Comparison of ENCODE assay signal across 8 mouse cellular contexts in genomic region chr11:75513336-75513735, GRCm38 (mm10). TPM values are rescaled to one million over a fixed set of nuclear protein-coding genes. Genes with fewer than 3 reads are reported as not detected.
A peak's percentile ranks its signal among the peaks of the same experiment; 100 is the strongest.
DNase-seq lines count a peak whose midpoint lies in the region; ATAC-seq and TF ChIP-seq lines count a peak whose summit lies in the region.

TSS of gene Scarf1 (plus strand) at chr11:75513540.

- ATAC-seq in midbrain, embryonic 12.5 days (ENCODE audit: low FRiP score, low read depth), result no peak
- ATAC-seq in midbrain, embryonic 15.5 days (replicated peaks), result no peak
- ATAC-seq in heart, postnatal 0 days (ENCODE audit: insufficient read depth, low read depth), result no peak
- no peak for ATAC-seq in neural tube, embryonic 13.5 days (ENCODE audit: low read depth)
- ATAC-seq in forebrain, embryonic 13.5 days, result no peak

- no peak for TF ChIP-seq EP300 in heart, postnatal 0 days (IDR thresholded peaks at IDR 0.05; ENCODE audit: low read depth)

- 0 out of 2 replicates have a peak within 1 kb of the TSS, but pooled peaks have one; percentile 20 for H3K9ac ChIP-seq in midbrain, embryonic 12.5 days (replicated peaks)
- no peak within 1 kb of the TSS for H3K9ac ChIP-seq in midbrain, embryonic 15.5 days
- H3K9ac ChIP-seq in heart, postnatal 0 days (replicated peaks; ENCODE audit: low read depth, low read length), result peak within 1 kb of the TSS; percentile 47
- peak within 1 kb of the TSS; percentile 9; the same call in 1 of the 2 replicates for H3K9ac ChIP-seq in neural tube, embryonic 13.5 days
- no peak within 1 kb of the TSS for H3K9ac ChIP-seq in forebrain, embryonic 13.5 days

- H3K4me2 ChIP-seq in midbrain, embryonic 12.5 days (replicated peaks), result no peak within 1 kb of the TSS
- H3K4me2 ChIP-seq in midbrain, embryonic 15.5 days, result no peak within 1 kb of the TSS
- H3K4me2 ChIP-seq in heart, postnatal 0 days (ENCODE audit: low read depth, low read length), result peak within 1 kb of the TSS; percentile 56
- peak within 1 kb of the TSS; percentile 24 for H3K4me2 ChIP-seq in neural tube, embryonic 13.5 days
- H3K4me2 ChIP-seq in forebrain, embryonic 13.5 days, result no peak within 1 kb of the TSS

- peaks cover 14% of the 10 kb centered on the region for H3K36me3 ChIP-seq in midbrain, embryonic 12.5 days
- H3K36me3 ChIP-seq in midbrain, embryonic 15.5 days (replicated peaks), result peaks cover 15% of the 10 kb centered on the region
- peaks cover 52% of the 10 kb centered on the region for H3K36me3 ChIP-seq in heart, postnatal 0 days (replicated peaks; ENCODE audit: control insufficient read depth, insufficient read depth, low read length)
- H3K36me3 ChIP-seq in neural tube, embryonic 13.5 days, result peaks cover 23% of the 10 kb centered on the region
- peaks cover 23% of the 10 kb centered on the region for H3K36me3 ChIP-seq in forebrain, embryonic 13.5 days (ENCODE audit: poor library complexity, severe bottlenecking)

- H3K27ac ChIP-seq in midbrain, embryonic 12.5 days (replicated peaks), result no peak within 1 kb of the TSS
- H3K27ac ChIP-seq in midbrain, embryonic 15.5 days, result no peak within 1 kb of the TSS
- H3K27ac ChIP-seq in heart, postnatal 0 days (ENCODE audit: low read depth), result peak within 1 kb of the TSS; percentile 50
- no peak within 1 kb of the TSS for H3K27ac ChIP-seq in neural tube, embryonic 13.5 days (replicated peaks)
- H3K27ac ChIP-seq in forebrain, embryonic 13.5 days, result no peak within 1 kb of the TSS

- H3K9me3 ChIP-seq in midbrain, embryonic 12.5 days, result no peaks in the 10 kb centered on the region
- no peaks in the 10 kb centered on the region for H3K9me3 ChIP-seq in midbrain, embryonic 15.5 days
- no peaks in the 10 kb centered on the region for H3K9me3 ChIP-seq in heart, postnatal 0 days (replicated peaks; ENCODE audit: control insufficient read depth, low read length)
- H3K9me3 ChIP-seq in neural tube, embryonic 13.5 days, result no peaks in the 10 kb centered on the region
- no peaks in the 10 kb centered on the region for H3K9me3 ChIP-seq in forebrain, embryonic 13.5 days (replicated peaks)

- peak; percentile 41 for DNase-seq in heart, postnatal 0 days (ENCODE audit: low spot score)
- peak; percentile 81 to 89 for DNase-seq in kidney, postnatal 25 days
- DNase-seq in thymus, postnatal 36 days, result no peak
- no peak for DNase-seq in embryo, embryonic 9.5 days (ENCODE audit: extremely low spot score)

- H3K27me3 ChIP-seq in midbrain, embryonic 12.5 days, result no peaks in the 10 kb centered on the region; the same call in 1 of the 2 replicates
- no peaks in the 10 kb centered on the region for H3K27me3 ChIP-seq in midbrain, embryonic 15.5 days (replicated peaks)
- H3K27me3 ChIP-seq in heart, postnatal 0 days (ENCODE audit: control insufficient read depth, insufficient read depth, low read length), result no peaks in the 10 kb centered on the region
- no peaks in the 10 kb centered on the region for H3K27me3 ChIP-seq in neural tube, embryonic 13.5 days
- H3K27me3 ChIP-seq in forebrain, embryonic 13.5 days, result no peaks in the 10 kb centered on the region

- TF ChIP-seq CTCF in heart, postnatal 0 days (IDR thresholded peaks at IDR 0.05; ENCODE audit: low read depth), result no peak

- H3K4me3 ChIP-seq in midbrain, embryonic 12.5 days, result no peak within 1 kb of the TSS
- H3K4me3 ChIP-seq in midbrain, embryonic 15.5 days, result no peak within 1 kb of the TSS
- peak within 1 kb of the TSS; percentile 42 for H3K4me3 ChIP-seq in heart, postnatal 0 days (ENCODE audit: low read depth, low read length)
- H3K4me3 ChIP-seq in neural tube, embryonic 13.5 days, result peak within 1 kb of the TSS; percentile 0; the same call in 1 of the 2 replicates
- no peak within 1 kb of the TSS for H3K4me3 ChIP-seq in forebrain, embryonic 13.5 days

- WGBS in midbrain, embryonic 12.5 days, result 50% methylated on average over 8 of the region's 8 CpGs
- WGBS in midbrain, embryonic 15.5 days, result 46% methylated on average over 8 of the region's 8 CpGs
- 56% methylated on average over 8 of the region's 8 CpGs for WGBS in heart, postnatal 0 days
- WGBS in neural tube, embryonic 13.5 days, result 54% methylated on average over 8 of the region's 8 CpGs
- 64% methylated on average over 8 of the region's 8 CpGs for WGBS in forebrain, embryonic 13.5 days

- H3K4me1 ChIP-seq in midbrain, embryonic 12.5 days, result peaks cover 14% of the 10 kb centered on the region
- H3K4me1 ChIP-seq in midbrain, embryonic 15.5 days, result peaks cover 13% of the 10 kb centered on the region
- H3K4me1 ChIP-seq in heart, postnatal 0 days (ENCODE audit: control insufficient read depth, insufficient read depth), result peaks cover 12% of the 10 kb centered on the region; the same call in 1 of the 2 replicates
- peaks cover 23% of the 10 kb centered on the region for H3K4me1 ChIP-seq in neural tube, embryonic 13.5 days (replicated peaks)
- peaks cover 17% of the 10 kb centered on the region for H3K4me1 ChIP-seq in forebrain, embryonic 13.5 days

RNA-seq across cellular contexts. Expression of gene Scarf1, which starts in this region (rescaled TPM):
- 4.7 TPM in 2 replicates for polyA plus RNA-seq in midbrain, embryonic 12.5 days (2016; fragmentation: Nextera tagmentation; extraction: Ambion mirVana)
- 4.6 and 5.2 TPM in 2 replicates for polyA plus RNA-seq in midbrain, embryonic 15.5 days (2015; fragmentation: Nextera tagmentation; extraction: Ambion mirVana)
- 20.2 and 21.6 TPM in 2 replicates for total RNA-seq in heart, postnatal 0 days (2014; rRNA removed; ENCODE audit: low replicate concordance)
- polyA plus RNA-seq in heart, postnatal 0 days (2015; fragmentation: Nextera tagmentation; extraction: Ambion mirVana), result 9.6 and 10.0 TPM in 2 replicates
- polyA plus RNA-seq in neural tube, embryonic 13.5 days (2015; fragmentation: Nextera tagmentation; extraction: Ambion mirVana), result 4.7 TPM in 2 replicates
- 3.3 TPM in 2 replicates for polyA plus RNA-seq in forebrain, embryonic 13.5 days (2015; fragmentation: Nextera tagmentation; extraction: Ambion mirVana)

Comparison
In these comparisons a context has a peak if more than half of its experiments do, and no peak if none do; other contexts are left out.
1. H3K9ac ChIP-seq: peak in midbrain, embryonic 12.5 days (single experiment), heart, postnatal 0 days (single experiment) and neural tube, embryonic 13.5 days (single experiment); none in midbrain, embryonic 15.5 days (single experiment) and forebrain, embryonic 13.5 days (single experiment).
2. H3K4me2 ChIP-seq: peak in heart, postnatal 0 days (single experiment) and neural tube, embryonic 13.5 days (single experiment); none in midbrain, embryonic 12.5 days (single experiment), midbrain, embryonic 15.5 days (single experiment) and forebrain, embryonic 13.5 days (single experiment).
3. H3K4me3 ChIP-seq: peak in heart, postnatal 0 days (single experiment) and neural tube, embryonic 13.5 days (single experiment); none in midbrain, embryonic 12.5 days (single experiment), midbrain, embryonic 15.5 days (single experiment) and forebrain, embryonic 13.5 days (single experiment).
4. DNase-seq: peak in heart, postnatal 0 days (single experiment) and kidney, postnatal 25 days (2 of 2); none in thymus, postnatal 36 days (0 of 2) and embryo, embryonic 9.5 days (single experiment).